Mouse (Mus musculus) bone marrow, adult 2 months (tissue): ENCODE measurements around the gene Ttll8.

Source experiments
- CTCF ChIP-seq: fragments of 200-500 bp; IDR thresholded peaks from 2 replicates; pipeline ENCODE4 v1.5.1; 2011; ENCODE audit warnings: low read length, control low read depth; ENCODE audit not compliant: control insufficient read depth, insufficient read depth
- POLR2A ChIP-seq: fragments of 200-500 bp; IDR thresholded peaks from 2 replicates; pipeline ENCODE4 v1.6.1; 2011; ENCODE audit warnings: low read depth, mild to moderate bottlenecking, control low read depth, low read length, borderline replicate concordance; ENCODE audit not compliant: control insufficient read depth

DNA sequence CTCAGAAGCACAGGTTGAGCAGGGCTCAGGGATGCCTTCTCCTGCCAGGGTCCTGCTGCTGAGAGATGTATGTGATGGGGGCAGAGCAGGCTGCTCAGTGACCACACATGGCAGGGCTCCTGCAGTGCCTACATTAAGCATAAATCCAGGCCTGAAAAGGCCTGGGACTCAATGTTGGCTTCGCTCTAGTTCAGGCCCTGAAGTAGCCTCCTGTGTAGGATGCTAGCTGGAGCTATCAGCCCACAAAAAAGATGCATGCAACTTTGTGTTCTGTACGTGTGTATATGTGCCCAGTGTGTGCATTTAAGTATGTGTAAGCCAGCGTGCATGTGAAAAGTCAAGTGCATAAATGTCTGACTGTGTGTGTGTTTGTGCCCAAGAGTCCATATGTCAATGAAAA lies 80.2 kb downstream of the Ttll8 start:
- TF ChIP-seq POLR2A = no peak
- no peak for TF ChIP-seq CTCF
